Comparison of ENCODE assay signal across 20 mouse cellular contexts in genomic region chr3:27494066-27494465, GRCm38 (mm10).
"Had no signal": no experiment of that assay in that cellular context is flagged by ENCODE, and none has a peak within 500 bp of the region (broad histone marks: within the 10 kb centered on the region; RNA-seq: fewer than 3 reads in every experiment).

No protein-coding gene starts in this region.

- ATAC-seq: liver, embryonic 12.5 days; midbrain, embryonic 13.5 days; midbrain, embryonic 16.5 days had no signal

- H3K4me2 ChIP-seq: limb, embryonic 13.5 days; liver, embryonic 12.5 days; liver, embryonic 15.5 days; midbrain, embryonic 13.5 days; neural tube, embryonic 13.5 days had no signal

- H3K4me1 ChIP-seq: limb, embryonic 10.5 days; limb, embryonic 13.5 days; liver, embryonic 12.5 days; liver, embryonic 15.5 days; megakaryocyte, embryonic 14.5 days had no signal

- H3K4me3 ChIP-seq: limb, embryonic 10.5 days; limb, embryonic 13.5 days; liver, embryonic 12.5 days; liver, embryonic 15.5 days; megakaryocyte, embryonic 14.5 days; midbrain, embryonic 10.5 days; midbrain, embryonic 13.5 days; myocyte; neural tube, embryonic 13.5 days had no signal

- H3K27ac ChIP-seq: limb, embryonic 10.5 days; limb, embryonic 13.5 days; liver, embryonic 12.5 days; liver, embryonic 15.5 days; midbrain, embryonic 10.5 days; midbrain, embryonic 13.5 days; neural tube, embryonic 13.5 days; stomach, postnatal 0 days had no signal

- H3K27me3 ChIP-seq: limb, embryonic 13.5 days; liver, embryonic 12.5 days; liver, embryonic 15.5 days; megakaryocyte, embryonic 14.5 days; midbrain, embryonic 13.5 days; neural tube, embryonic 13.5 days had no signal

- DNase-seq: kidney, adult 18-20 months; kidney, adult 9 months; kidney, postnatal 14 days; kidney, postnatal 4 days; liver; retina, postnatal 1 day; right cerebral cortex, postnatal 25 days; thymus, adult 2 months; thymus, postnatal 14 days had no signal

- H3K9ac ChIP-seq: limb, embryonic 13.5 days; liver, embryonic 12.5 days; liver, embryonic 15.5 days; midbrain, embryonic 13.5 days; neural tube, embryonic 13.5 days had no signal

- H3K9me3 ChIP-seq: limb, embryonic 10.5 days; limb, embryonic 13.5 days; liver, embryonic 12.5 days; liver, embryonic 15.5 days; megakaryocyte, embryonic 14.5 days; midbrain, embryonic 10.5 days; midbrain, embryonic 13.5 days; neural tube, embryonic 13.5 days had no signal
